Mouse (Mus musculus) kidney, embryonic 16.5 days (tissue): ENCODE measurements at regions not wholly inside any gene's neighbourhood (a gene's known extent, or its start where the extent isn't known, plus 50 kb on each side); places are given as distances from the start of the nearest gene placed in this dataset.

ENCODE experiments used
- ATAC-seq: fragments of 200-750 bp; cut with Nextera tagmentation; 2 replicates; pipeline ENCODE4 v1.8.0; 2017; ENCODE audit warnings: moderate TSS enrichment; ENCODE audit not compliant: low FRiP score, low TSS enrichment
- H3K27ac ChIP-seq: fragments of 300-500 bp; sonication (generic); 2 replicates; pipeline ENCODE4 v1.5.1; 2014; ENCODE audit warnings: low read length
- H3K27me3 ChIP-seq: fragments of 300-500 bp; sonication (generic); 2 replicates; pipeline ENCODE4 v1.6.1; 2014; ENCODE audit warnings: low read length, control low read depth, mixed read lengths; ENCODE audit not compliant: insufficient read depth
- H3K36me3 ChIP-seq: fragments of 300-500 bp; sonication (generic); 2 replicates; pipeline ENCODE4 v1.6.1; 2014; ENCODE audit warnings: low read length, control low read depth, mixed read lengths; ENCODE audit not compliant: insufficient read depth
- H3K4me1 ChIP-seq: fragments of 300-500 bp; sonication (generic); 2 replicates; pipeline ENCODE4 v1.6.1; 2014; ENCODE audit warnings: low read length, control low read depth, mixed read lengths; ENCODE audit not compliant: insufficient read depth
- H3K4me2 ChIP-seq: fragments of 300-500 bp; sonication (generic); replicated peaks from 2 replicates; pipeline ENCODE4 v1.6.1; 2014; ENCODE audit warnings: low read depth, low read length
- H3K4me3 ChIP-seq: fragments of 300-500 bp; sonication (generic); 2 replicates; pipeline ENCODE4 v1.5.1; 2014; ENCODE audit warnings: mild to moderate bottlenecking, low read length
- H3K9ac ChIP-seq: fragments of 300-500 bp; sonication (generic); replicated peaks from 2 replicates; pipeline ENCODE4 v1.6.1; 2014; ENCODE audit warnings: low read length
- H3K9me3 ChIP-seq: fragments of 300-500 bp; sonication (generic); 2 replicates; pipeline ENCODE4 v1.6.1; 2016; ENCODE audit warnings: low read length, control low read depth
- WGBS: fragments of 180-500 bp; shearing (Covaris S2); extraction: QIAGEN DNeasy Blood & Tissue Kit; methylation state at CpG from one replicate; pipeline ENCODE4 v1.1.7; 2014; 5-methylcytosine and 5-hydroxymethylcytosine counted together

DNA sequence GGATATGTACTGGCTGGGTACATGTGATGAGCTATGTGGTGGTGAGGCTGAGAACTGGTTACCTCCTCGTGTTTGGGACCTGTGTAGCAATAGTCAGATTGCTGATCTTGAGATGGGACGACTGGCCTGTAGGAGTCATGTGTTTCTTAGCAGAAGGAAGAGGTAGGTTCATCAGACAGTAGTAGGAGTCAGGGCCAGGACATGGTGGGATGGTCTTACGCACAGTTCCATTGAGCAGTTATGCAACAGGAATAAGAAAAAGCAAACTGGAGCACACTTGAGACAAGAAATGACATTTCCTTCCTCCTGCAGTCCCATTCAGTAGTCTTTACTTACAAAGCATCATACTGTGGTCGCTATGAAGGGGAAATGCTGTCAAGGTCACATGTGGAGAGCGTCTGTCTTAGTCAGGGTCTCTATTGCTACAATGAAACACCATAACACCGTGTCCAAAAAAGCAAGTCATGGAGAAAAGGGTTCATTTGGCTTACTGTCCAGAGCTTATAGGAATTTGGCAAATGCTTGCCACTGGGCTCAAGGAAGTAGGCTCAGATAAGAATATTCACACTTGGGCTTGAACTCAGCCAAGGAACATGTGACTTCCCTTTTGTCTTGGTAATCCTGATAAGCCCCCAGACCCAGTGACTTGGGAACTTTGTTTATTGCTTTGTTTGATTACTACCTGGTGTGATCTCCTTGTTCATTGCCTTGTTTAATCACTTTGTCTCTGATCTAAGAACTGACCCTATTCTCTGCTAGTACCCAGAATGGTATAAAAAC lies 72.0 kb downstream of the Tnfaip3 start:
- Histone ChIP-seq H3K9ac (no peak overlapping the region), H3K36me3 (no peaks in the 10 kb centered on the region), H3K9me3 (no peaks in the 10 kb centered on the region), H3K4me1 (no peaks in the 10 kb centered on the region), H3K27ac (no peak overlapping the region), H3K4me3 (no peak overlapping the region), H3K27me3 (no peaks in the 10 kb centered on the region), H3K4me2 (no peak overlapping the region)
- ATAC-seq: no peak
- 66% methylated on average over 6 of the region's 6 CpGs for WGBS

DNA sequence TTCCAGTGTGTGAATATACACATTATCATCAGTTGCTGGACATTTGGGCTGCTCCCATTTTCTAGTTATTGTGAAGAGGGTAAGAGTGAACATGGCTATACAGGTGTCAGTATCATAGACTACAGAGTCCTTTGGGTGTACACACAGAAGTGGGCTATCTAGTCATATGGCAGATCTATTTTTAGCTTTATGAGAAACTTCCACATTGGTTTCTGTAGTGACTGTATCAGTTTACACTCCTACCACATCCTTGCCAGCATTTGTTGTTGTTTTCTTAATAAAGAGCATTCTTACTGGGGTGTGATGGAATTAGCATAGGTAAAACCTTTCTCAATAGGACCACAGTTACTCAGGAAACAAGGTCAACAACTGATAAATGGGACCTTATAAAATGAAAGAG lies 68.7 kb downstream of the Tnfaip3 start:
- Histone ChIP-seq H3K4me1 (no peaks in the 10 kb centered on the region), H3K36me3 (no peaks in the 10 kb centered on the region), H3K4me2 (no peak overlapping the region), H3K4me3 (no peak overlapping the region), H3K9me3 (no peaks in the 10 kb centered on the region), H3K27me3 (no peaks in the 10 kb centered on the region), H3K9ac (no peak overlapping the region), H3K27ac (no peak overlapping the region)
- no peak for ATAC-seq
